Mouse (Mus musculus): ENCODE results near the gene Sec24d.

- no peak for TF ChIP-seq CHD2 (IDR thresholded peaks at IDR 0.05; ENCODE audit: low read depth, low read length)
- no peak for TF ChIP-seq HCFC1 (IDR thresholded peaks at IDR 0.05; ENCODE audit: borderline replicate concordance, insufficient read depth, low read length)
- TF ChIP-seq MAFK (IDR thresholded peaks at IDR 0.05; ENCODE audit: insufficient read depth, low read depth, low read length), result no peak
- TF ChIP-seq ZNF384 (IDR thresholded peaks at IDR 0.05; ENCODE audit: low read depth, low read length), result no peak
Measured at GRCm38 (mm10) chr3:123244376-123244775, 22.9 kb upstream of the Sec24d start.

Data from ES-E14 (cell line).